ENCODE assay signal across 23 mouse cellular contexts in the genomic region with DNA sequence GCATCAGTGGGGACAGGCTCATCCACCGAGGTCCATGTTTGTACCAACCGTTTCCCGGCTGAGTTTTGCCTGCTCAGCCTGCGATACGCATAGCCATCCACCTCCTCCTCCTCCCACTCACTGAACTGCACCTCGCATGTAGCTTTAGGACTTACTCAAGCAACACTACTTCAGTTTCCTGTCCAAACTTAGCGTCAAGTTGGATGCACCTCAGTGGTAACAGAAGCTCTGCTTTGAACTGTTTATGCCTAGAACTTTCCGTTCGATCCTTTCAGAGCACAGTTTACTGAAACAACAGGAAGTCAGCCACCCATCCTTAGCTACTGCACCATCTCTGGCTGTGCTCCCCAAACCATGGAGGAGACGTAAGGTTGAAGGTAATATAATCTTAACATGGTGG. TPM values are rescaled to one million over a fixed set of nuclear protein-coding genes. Genes with fewer than 3 reads are reported as not detected.
DNase-seq lines count a peak whose midpoint lies in the region; ATAC-seq and TF ChIP-seq lines count a peak whose summit lies in the region.
"Had no signal": no experiment of that assay in that cellular context is flagged by ENCODE, and none has a peak within 500 bp of the region (broad histone marks: within the 10 kb centered on the region; RNA-seq: fewer than 3 reads in every experiment).

No protein-coding gene starts in this region.

- H3K27ac ChIP-seq in lung, postnatal 0 days (ENCODE audit: low read length): no peak overlapping the region
- no peak overlapping the region for H3K27ac ChIP-seq in thymus, adult 2 months (ENCODE audit: control insufficient read depth, insufficient read depth, low read length)
- H3K27ac ChIP-seq: embryonic facial prominence, embryonic 15.5 days; hindbrain, embryonic 10.5 days; kidney, embryonic 15.5 days; liver, embryonic 13.5 days; midbrain, embryonic 13.5 days; neural tube, embryonic 12.5 days had no signal

- WGBS in lung, postnatal 0 days: 70% methylated on average over 10 of the region's 10 CpGs
- WGBS in thymus, adult 2 months: 53% methylated on average over 10 of the region's 10 CpGs

- H3K27me3 ChIP-seq in lung, postnatal 0 days (replicated peaks; ENCODE audit: insufficient read depth, low read length): no peaks in the 10 kb centered on the region
- no peaks in the 10 kb centered on the region for H3K27me3 ChIP-seq in thymus, adult 2 months (ENCODE audit: control insufficient read depth, insufficient read depth, low read length)
- no peaks in the 10 kb centered on the region for H3K27me3 ChIP-seq in splenic B cell, adult 2 months (ENCODE audit: control insufficient read depth, insufficient read depth, low read length, poor library complexity, severe bottlenecking)
- H3K27me3 ChIP-seq: embryonic facial prominence, embryonic 15.5 days; kidney, embryonic 15.5 days; midbrain, embryonic 13.5 days; neural tube, embryonic 12.5 days had no signal

- no peak overlapping the region for H3K4me3 ChIP-seq in lung, postnatal 0 days (ENCODE audit: low read depth, low read length)
- H3K4me3 ChIP-seq in thymus, adult 2 months (ENCODE audit: control insufficient read depth, insufficient read depth, low read length): no peak overlapping the region
- H3K4me3 ChIP-seq: embryonic facial prominence, embryonic 15.5 days; hindbrain, embryonic 10.5 days; kidney, embryonic 15.5 days; liver, embryonic 13.5 days; midbrain, embryonic 13.5 days; neural tube, embryonic 12.5 days had no signal

- peak; percentile 29 for DNase-seq in lung, postnatal 25 days (ENCODE audit: low spot score)
- no peak for DNase-seq in lung, postnatal 0 days (ENCODE audit: low spot score)
- peak; percentile 12 for DNase-seq in thymus, postnatal 25 days
- no peak for DNase-seq in thymus, adult 2 months
- peak; percentile 63 for DNase-seq in splenic B cell, adult 2 months (ENCODE audit: low read depth, low spot score)
- DNase-seq in neural tube, embryonic 10.5 days (ENCODE audit: extremely low spot score, low spot score): no peak
- DNase-seq in right cerebral cortex, postnatal 36 days (ENCODE audit: low spot score in 2 of 2): no peak
- DNase-seq: cerebellum, adult 11 months; cerebellum, adult 9-11 months; gastrocnemius, postnatal 10 days; heart, postnatal 10 days; liver, embryonic 13.5 days; lung, embryonic 14.5 days had no signal

- no peak for TF ChIP-seq CTCF in lung, postnatal 0 days (IDR thresholded peaks at IDR 0.05)
- no peak for TF ChIP-seq CTCF in thymus, adult 2 months (IDR thresholded peaks at IDR 0.05; ENCODE audit: borderline replicate concordance, control insufficient read depth, extremely low read depth, insufficient read depth, low read length, poor library complexity)

- no peak for ATAC-seq in lung, postnatal 0 days
- peak; percentile 71 for ATAC-seq in activated CD4-positive, CD25-positive, alpha-beta regulatory T cell, adult 4 months
- ATAC-seq: forebrain, embryonic 14.5 days; hindbrain, embryonic 16.5 days; intestine, postnatal 0 days; midbrain, embryonic 13.5 days had no signal

- H3K36me3 ChIP-seq in lung, postnatal 0 days (ENCODE audit: insufficient read depth, low read length): no peaks in the 10 kb centered on the region
- no peaks in the 10 kb centered on the region for H3K36me3 ChIP-seq in thymus, adult 2 months (ENCODE audit: control insufficient read depth, insufficient read depth, low read length)
- H3K36me3 ChIP-seq in splenic B cell, adult 2 months (ENCODE audit: control insufficient read depth, insufficient read depth, low read length, poor library complexity, severe bottlenecking): no peaks in the 10 kb centered on the region
- H3K36me3 ChIP-seq: embryonic facial prominence, embryonic 15.5 days; hindbrain, embryonic 10.5 days; kidney, embryonic 15.5 days; liver, embryonic 13.5 days; midbrain, embryonic 13.5 days; neural tube, embryonic 12.5 days had no signal

- no peak for TF ChIP-seq POLR2A in thymus, adult 2 months (IDR thresholded peaks at IDR 0.05; ENCODE audit: control insufficient read depth, extremely low read depth, insufficient read depth, low read length, poor library complexity)

- H3K9ac ChIP-seq in lung, postnatal 0 days (replicated peaks; ENCODE audit: low read depth): no peak overlapping the region
- H3K9ac ChIP-seq: embryonic facial prominence, embryonic 15.5 days; kidney, embryonic 15.5 days; liver, embryonic 13.5 days; lung, embryonic 14.5 days; midbrain, embryonic 13.5 days; neural tube, embryonic 12.5 days had no signal

- no peaks in the 10 kb centered on the region for H3K4me1 ChIP-seq in lung, postnatal 0 days (ENCODE audit: insufficient read depth, low read depth, low read length)
- H3K4me1 ChIP-seq in thymus, adult 2 months (replicated peaks; ENCODE audit: control insufficient read depth, insufficient read depth, low read length): peaks cover 10% of the 10 kb centered on the region
- H3K4me1 ChIP-seq: embryonic facial prominence, embryonic 15.5 days; hindbrain, embryonic 10.5 days; kidney, embryonic 15.5 days; midbrain, embryonic 13.5 days; neural tube, embryonic 12.5 days had no signal

- no peak overlapping the region for H3K4me2 ChIP-seq in lung, postnatal 0 days (replicated peaks; ENCODE audit: low read depth, low read length)
- H3K4me2 ChIP-seq: embryonic facial prominence, embryonic 15.5 days; heart, embryonic 11.5 days; kidney, embryonic 15.5 days; liver, embryonic 13.5 days; lung, embryonic 14.5 days; midbrain, embryonic 13.5 days; neural tube, embryonic 12.5 days had no signal

- no peak for TF ChIP-seq EP300 in lung, postnatal 0 days (IDR thresholded peaks at IDR 0.05)

- H3K9me3 ChIP-seq in lung, postnatal 0 days (ENCODE audit: low read length): no peaks in the 10 kb centered on the region
- H3K9me3 ChIP-seq: embryonic facial prominence, embryonic 15.5 days; hindbrain, embryonic 10.5 days; kidney, embryonic 15.5 days; liver, embryonic 13.5 days; midbrain, embryonic 13.5 days; neural tube, embryonic 12.5 days had no signal

RNA-seq across cellular contexts. Expression of a gene that starts 26.5 kb away (rescaled TPM):
- polyA plus RNA-seq in lung, postnatal 0 days (2015; fragmentation: Nextera tagmentation; extraction: Ambion mirVana): 0.25 and 0.37 TPM in 2 replicates
- polyA plus RNA-seq in thymus, adult 2 months (2012; rRNA removed): 0.18 TPM in 1 of 2 replicates, not detected in the other
- polyA plus RNA-seq in activated CD4-positive, CD25-positive, alpha-beta regulatory T cell, adult 4 months (2017; shearing (Covaris generic)): 1 to 10 TPM; 1.1 to 1.7 TPM
- polyA plus RNA-seq: kidney, embryonic 15.5 days; liver, embryonic 13.5 days had no signal

Comparison
In these comparisons a context has a peak if more than half of its experiments do, and no peak if none do; other contexts are left out.
1. DNase-seq: peak in lung, postnatal 25 days (single experiment), thymus, postnatal 25 days (single experiment) and splenic B cell, adult 2 months (single experiment); none in lung, postnatal 0 days (single experiment), thymus, adult 2 months (single experiment), neural tube, embryonic 10.5 days (single experiment) and right cerebral cortex, postnatal 36 days (0 of 2).